Mouse (Mus musculus) embryonic fibroblast, embryonic 13.5 days (primary cell): ENCODE measurements at regions not wholly inside any gene's neighbourhood (a gene's known extent, or its start where the extent isn't known, plus 50 kb on each side); places are given as distances from the start of the nearest gene placed in this dataset.

Source experiments
- H3K27ac ChIP-seq: 2 replicates; pipeline ENCODE4 v1.5.1; 2012; ENCODE audit warnings: low read length, control low read depth, inconsistent platforms; ENCODE audit not compliant: insufficient read depth
- H3K4me1 ChIP-seq: 2 replicates; pipeline ENCODE4 v1.6.1; 2011; ENCODE audit warnings: low read length; ENCODE audit not compliant: control insufficient read depth, insufficient read depth
- H3K4me3 ChIP-seq: 2 replicates; pipeline ENCODE4 v1.5.1; 2011; ENCODE audit warnings: mild to moderate bottlenecking, control low read depth, low read length; ENCODE audit not compliant: insufficient read depth
- CTCF ChIP-seq: IDR thresholded peaks from 2 replicates; pipeline ENCODE4 v1.5.1; 2011; ENCODE audit warnings: mild to moderate bottlenecking, control low read depth, low read length, moderate library complexity, borderline replicate concordance; ENCODE audit not compliant: insufficient read depth
- POLR2A ChIP-seq: IDR thresholded peaks from 2 replicates; pipeline ENCODE4 v1.6.1; 2011; ENCODE audit warnings: low read depth, mild to moderate bottlenecking, control low read depth, low read length, moderate library complexity

- TF ChIP-seq CTCF (no peak), POLR2A (no peak)
These were observed 433.4 kb upstream of the Ptbp2 start for GRCm38 (mm10) chr3:120217710-120218109.

GRCm38 (mm10) chr3:120214616-120215250, 430.5 kb upstream of the Ptbp2 start:
- no peak overlapping the region for H3K4me3 ChIP-seq
- no peak overlapping the region for H3K27ac ChIP-seq
- H3K4me1 ChIP-seq = no peaks in the 10 kb centered on the region
- TF ChIP-seq POLR2A = no peak
- TF ChIP-seq CTCF = no peak

More at GRCm38 (mm10) chr3:120217710-120218109, 433.4 kb upstream of the Ptbp2 start:
- Histone ChIP-seq H3K4me3 (no peak overlapping the region), H3K4me1 (no peaks in the 10 kb centered on the region), H3K27ac (no peak overlapping the region)

DNA sequence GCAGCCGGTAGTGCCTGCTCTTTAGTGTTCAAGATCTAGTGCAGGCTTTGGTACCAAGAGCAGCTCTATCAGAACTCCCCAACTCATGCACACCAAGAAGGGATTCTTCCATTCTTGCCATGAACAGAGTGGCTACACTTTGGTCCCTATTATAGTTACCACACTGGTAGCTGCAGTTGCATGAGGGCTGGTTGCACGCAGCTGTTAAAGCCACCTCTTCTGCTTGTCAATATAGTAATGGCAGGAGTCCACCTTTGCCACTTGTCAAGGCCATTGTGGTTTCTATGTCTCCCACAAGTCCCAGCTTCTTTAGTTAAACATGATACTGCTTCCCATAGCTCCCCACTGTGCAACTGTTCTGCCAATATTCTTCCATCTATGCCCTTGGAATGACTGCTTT, 415.1 kb upstream of the Ptbp2 start:
- H3K4me1 ChIP-seq = no peaks in the 10 kb centered on the region
- no peak overlapping the region for H3K27ac ChIP-seq
- no peak for TF ChIP-seq POLR2A
- no peak for TF ChIP-seq CTCF
- no peak overlapping the region for H3K4me3 ChIP-seq

DNA sequence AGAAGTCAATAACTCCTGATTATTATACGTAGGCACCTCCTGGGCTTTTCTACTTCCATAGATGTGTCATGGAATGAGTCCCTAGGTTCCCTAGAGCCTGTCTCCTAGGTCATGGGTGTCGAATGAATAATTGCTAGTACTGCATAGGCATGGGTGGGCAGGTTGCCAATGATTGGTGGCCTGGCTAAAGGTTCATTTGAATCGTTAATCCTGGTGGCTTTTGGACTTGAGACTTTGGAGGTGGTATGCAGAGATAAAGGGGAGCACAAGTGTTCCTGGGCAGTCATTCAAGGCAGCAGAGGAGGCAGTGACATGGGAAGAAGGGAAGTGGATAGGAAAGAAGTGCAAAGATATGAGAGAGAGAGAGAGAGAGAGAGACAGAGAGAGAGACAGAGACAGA, 410.2 kb upstream of the Ptbp2 start:
- TF ChIP-seq POLR2A (no peak), CTCF (no peak)
- Histone ChIP-seq H3K4me3 (no peak overlapping the region), H3K4me1 (peaks cover 4% of the 10 kb centered on the region; the same call in 1 of the 2 replicates), H3K27ac (no peak overlapping the region)

DNA sequence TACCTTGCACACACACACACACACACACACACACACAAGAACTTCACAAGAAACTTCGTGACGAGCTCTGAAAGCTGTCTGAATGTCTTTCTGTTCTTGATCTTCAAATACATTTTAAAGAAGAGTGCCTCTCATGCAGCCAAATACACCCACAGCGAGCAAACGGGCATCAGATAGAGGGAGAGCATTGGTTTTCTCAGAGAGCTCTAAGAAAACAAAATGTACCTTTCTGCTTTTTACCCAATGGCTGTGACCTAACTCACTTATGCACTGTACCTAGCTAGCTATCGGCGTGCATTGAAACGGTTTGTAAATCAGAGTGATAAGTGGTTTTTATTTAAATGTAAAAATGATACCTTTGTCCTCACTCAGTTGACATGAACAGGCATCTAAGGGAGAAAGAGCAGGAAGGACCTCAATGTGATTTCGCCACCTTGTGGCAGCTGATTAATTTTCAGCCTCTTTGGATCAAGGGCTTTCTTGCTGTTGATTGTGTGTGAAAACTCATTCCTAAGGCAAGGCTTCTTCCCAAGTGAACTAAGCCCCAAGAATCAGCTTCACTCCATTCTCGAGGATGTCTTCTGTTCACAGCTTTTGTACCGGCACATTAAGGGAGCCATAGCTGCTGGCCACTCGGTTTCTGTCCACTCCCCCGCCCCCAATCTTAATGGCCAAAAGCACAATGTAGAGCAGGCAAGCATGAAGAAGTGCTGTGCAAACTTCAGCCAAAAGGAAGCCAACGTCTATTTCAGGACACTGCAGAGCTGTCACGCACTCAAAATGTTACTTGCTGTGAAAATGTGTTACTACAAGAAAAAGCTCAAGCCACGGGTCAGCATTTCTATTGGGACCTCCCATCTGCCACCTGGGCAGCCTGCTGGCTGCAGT, 408.4 kb upstream of the Ptbp2 start:
- Histone ChIP-seq H3K4me3 (no peak overlapping the region), H3K27ac (no peak overlapping the region), H3K4me1 (peaks cover 5% of the 10 kb centered on the region; the same call in 1 of the 2 replicates)
- no peak for TF ChIP-seq CTCF
- TF ChIP-seq POLR2A = no peak

GRCm38 (mm10) chr3:120189606-120190005, 405.3 kb upstream of the Ptbp2 start:
- Histone ChIP-seq H3K27ac (no peak overlapping the region), H3K4me3 (no peak overlapping the region), H3K4me1 (peaks cover 5% of the 10 kb centered on the region; the same call in 1 of the 2 replicates)
- TF ChIP-seq POLR2A (no peak), CTCF (no peak)

DNA sequence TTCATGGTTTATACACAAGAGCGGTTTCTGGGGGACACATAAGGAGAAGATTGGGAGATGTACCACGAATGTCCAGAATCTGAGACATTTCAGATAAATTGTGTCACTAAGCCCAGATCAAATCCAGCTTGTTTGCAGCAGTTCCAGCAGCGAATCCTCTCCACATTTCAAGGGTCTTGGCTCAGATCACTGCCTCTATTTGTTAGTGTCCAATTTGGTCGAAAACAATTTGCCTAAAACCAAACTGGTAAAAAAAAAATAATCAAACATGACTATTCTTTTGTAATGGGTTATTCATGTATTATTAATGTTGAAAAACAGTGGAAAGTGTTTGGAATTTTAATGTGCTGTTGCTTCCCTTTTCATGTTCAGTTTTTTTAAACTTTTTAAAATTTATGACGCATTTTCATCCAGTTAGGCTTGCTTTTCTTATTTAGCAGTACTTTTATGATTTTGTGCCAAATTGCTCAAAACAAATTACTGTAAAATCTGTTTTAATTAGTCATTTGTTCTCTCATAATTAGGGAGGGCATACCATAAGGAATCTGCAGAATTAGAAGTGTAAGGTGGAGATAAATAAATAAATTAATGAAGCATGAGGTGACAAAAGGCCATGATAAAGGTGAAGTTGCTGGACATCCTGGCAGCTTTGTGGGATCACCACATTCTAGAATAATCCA, 396.8 kb upstream of the Ptbp2 start:
- no peak overlapping the region for H3K27ac ChIP-seq
- no peak for TF ChIP-seq CTCF
- TF ChIP-seq POLR2A = no peak
- no peak overlapping the region for H3K4me3 ChIP-seq
- H3K4me1 ChIP-seq = no peaks in the 10 kb centered on the region

GRCm38 (mm10) chr3:120175632-120176031, 391.4 kb upstream of the Ptbp2 start:
- Histone ChIP-seq H3K4me3 (no peak overlapping the region), H3K4me1 (no peaks in the 10 kb centered on the region), H3K27ac (peak overlapping the region; percentile 30)
- TF ChIP-seq CTCF (no peak), POLR2A (no peak)
